Mouse (Mus musculus) heart, postnatal 14 days (tissue): ENCODE measurements around the gene Fance. TPM values are rescaled to one million over a fixed set of nuclear protein-coding genes. Genes with fewer than 3 reads are reported as not detected.
A peak's percentile ranks its signal among the peaks of the same experiment; 100 is the strongest.

Source experiments
- DNase-seq, 2 experiments: peaks; one replicate each; pipeline ENCODE4 v3.0.0; 2021 to 2022
- intact Hi-C: fragments of 180-260 bp; cut with DNase I; formaldehyde crosslinking; loops from one replicate; pipeline ENCODE4 v1.15.1; 2025
- long read RNA-seq, 2 experiments: library from polyadenylated mRNA; stranded (forward); transcript quantifications; one replicate each; pipeline ENCODE4 v2.0.0; 2021
- total RNA-seq, 2 experiments: library from RNA; stranded (reverse); gene quantifications; 2 replicates each; pipeline ENCODE4 v1.2.3; 2021

Fance gene
- total RNA-seq, result 10 to 100 TPM; 12.8 to 14.2 TPM
- long read RNA-seq, experiment 1, transcript Fance-203 (10 exons, 2,025 nt), result major isoform, 9 of 26 reads
- long read RNA-seq, experiment 1, partial matches to known transcripts, result 1 of 26 reads
- long read RNA-seq, experiment 1, other reads (novel, unspliced or antisense), result 12 of 26 reads
- long read RNA-seq, experiment 2, transcript Fance-203 (10 exons, 2,025 nt), result major isoform, 9 of 23 reads
- long read RNA-seq, experiment 2, partial matches to known transcripts, result 0 of 23 reads
- long read RNA-seq, experiment 2, other reads (novel, unspliced or antisense), result 7 of 23 reads

DNA sequence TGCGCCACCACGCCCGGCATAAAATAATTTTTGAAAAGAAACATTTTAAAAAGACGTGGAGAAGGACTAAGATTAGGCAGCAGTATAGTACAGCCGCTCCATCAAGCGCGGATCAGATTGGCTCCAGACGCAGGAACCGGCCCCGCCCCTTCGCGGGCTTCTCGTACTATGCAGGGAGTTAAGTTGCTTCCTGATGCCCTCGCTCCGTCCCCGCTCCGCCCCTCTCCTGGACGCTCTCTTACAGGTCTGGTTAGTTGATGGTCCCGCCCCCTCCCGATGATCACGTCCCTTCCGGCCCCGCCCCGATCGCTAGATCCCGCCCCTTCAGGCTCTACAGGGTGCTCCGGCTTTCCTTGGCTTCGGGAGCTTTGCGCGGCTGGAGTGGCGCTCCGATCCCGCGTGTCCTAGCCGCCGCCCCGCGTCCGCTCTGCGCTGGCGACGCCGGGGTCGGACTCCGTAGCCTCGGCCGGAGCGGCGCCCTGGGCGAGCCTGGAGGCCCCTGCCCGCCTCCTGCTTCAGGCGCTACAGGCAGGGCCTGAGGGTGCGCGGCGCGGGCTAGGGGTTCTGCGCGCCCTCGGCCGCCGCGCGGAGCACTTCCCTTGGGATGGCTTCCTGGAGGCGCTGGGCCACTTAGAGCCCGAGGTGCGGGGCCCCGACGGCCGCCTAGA, at the start of gene Fance:
Fance (plus strand) TSS at position 308 of the 668 bp plus-strand sequence.
- peak; percentile 94 for DNase-seq
- intact Hi-C loops, result no loop called here

DNA sequence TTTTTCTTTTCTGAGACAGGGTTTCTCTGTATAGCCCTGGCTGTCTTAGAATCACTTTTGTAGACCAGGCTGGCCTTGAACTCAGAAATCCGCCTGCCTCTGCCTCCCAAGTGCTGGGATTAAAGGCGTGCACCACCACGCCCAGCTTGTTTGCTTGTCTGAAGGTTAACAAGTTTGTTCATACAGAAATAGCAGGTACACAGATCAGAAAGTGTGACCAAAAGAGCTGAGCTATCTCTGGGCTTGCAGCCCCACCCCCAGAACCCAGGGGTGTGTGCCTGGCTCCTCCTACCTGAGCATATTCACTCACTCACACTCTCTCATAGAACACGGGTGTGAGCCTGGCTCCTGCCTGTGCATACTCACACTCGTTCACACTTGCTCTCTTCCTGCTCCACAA, 46.1 kb upstream of the Fance start:
- intact Hi-C loops, result no loop called here
- DNase-seq, result no peak

DNA sequence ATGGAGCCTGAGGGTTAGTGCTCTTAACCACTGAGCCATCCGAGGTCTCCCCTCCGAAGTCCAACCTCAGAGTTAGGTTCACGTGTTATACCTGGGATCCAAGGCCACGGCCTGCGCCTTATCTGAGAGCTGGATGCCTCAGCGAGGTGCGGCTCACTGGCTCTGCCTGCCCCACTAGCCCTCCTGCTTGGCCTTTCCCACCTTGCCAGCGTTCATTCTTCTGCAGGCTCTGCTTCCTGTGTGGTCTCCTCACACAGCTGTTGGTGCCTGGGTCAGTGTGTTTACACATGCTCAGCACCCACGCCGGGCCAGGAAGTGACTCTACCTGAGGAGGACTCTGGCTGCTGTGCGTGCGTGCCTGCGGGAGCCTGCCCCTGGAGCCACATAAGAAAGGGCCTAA, 43.2 kb upstream of the Fance start:
- no peak for DNase-seq
- intact Hi-C loops, result loop anchor here (5.0 kb wide), 1 partner anchor 38 kb away; the partner anchor contains the start of gene Ppard

DNA sequence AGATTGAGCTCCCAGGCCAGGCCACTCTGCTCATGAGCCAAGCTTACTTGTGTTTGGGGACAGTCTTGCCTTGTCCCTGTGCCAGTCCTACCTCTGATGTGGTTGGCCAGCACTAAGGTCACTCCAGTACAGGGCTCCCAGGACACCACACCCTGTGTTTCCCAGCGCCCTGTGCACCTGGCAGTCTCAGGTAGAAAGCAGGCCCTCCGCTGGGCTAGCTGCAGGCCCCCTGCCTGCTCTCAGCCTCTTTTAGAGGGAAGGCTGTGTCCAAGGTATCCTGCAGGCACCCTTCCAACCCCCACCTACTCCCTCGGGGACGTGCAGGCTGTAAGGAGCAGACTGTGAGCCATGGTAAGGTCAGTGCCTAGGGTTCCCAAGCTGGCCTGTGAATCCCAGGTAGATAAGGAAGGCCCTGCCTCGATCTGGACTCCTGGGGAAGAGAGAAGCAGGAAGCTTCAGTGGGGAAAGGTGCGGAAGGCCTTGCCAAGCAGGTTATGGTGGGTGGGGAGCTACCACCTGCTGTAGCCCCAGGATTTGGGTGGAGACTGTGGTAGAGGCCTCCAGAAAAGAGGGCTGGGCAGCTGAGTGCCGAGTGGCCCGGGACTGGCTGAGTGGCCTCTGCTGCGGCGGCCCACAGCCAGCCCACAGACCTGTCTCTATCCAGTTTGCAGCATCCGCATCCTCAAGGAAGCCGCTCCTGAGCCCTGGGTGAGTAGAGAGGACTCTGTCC, 41.6 kb upstream of the Fance start:
- intact Hi-C loops, result loop anchor here (5.0 kb wide), 1 partner anchor 39 kb away; the partner anchor contains the start of gene Ppard
- DNase-seq, result no peak

DNA sequence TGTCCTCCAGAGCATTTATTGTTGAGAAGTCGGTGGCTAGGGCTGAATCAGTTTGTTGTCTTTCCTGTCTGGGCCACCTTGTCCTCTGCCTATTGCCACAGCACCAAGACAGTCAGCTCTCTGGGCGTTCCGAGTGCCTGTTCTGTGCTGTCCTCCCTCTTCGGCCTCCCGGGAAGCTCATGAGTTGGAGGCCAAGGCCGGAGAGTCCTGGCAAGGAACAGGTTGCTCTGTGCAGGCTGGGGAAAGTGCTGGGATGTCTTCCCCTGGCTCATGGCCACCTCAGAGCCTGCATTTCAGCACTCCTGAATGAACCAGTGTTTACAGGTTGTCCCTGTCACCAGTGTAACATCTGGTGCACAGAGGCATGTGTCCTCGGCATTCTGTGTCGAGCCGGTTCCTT, 41.0 kb upstream of the Fance start:
- DNase-seq, result no peak
- intact Hi-C loops, result loop anchor here (5.0 kb wide), 1 partner anchor 40 kb away; the partner anchor contains the start of gene Ppard

DNA sequence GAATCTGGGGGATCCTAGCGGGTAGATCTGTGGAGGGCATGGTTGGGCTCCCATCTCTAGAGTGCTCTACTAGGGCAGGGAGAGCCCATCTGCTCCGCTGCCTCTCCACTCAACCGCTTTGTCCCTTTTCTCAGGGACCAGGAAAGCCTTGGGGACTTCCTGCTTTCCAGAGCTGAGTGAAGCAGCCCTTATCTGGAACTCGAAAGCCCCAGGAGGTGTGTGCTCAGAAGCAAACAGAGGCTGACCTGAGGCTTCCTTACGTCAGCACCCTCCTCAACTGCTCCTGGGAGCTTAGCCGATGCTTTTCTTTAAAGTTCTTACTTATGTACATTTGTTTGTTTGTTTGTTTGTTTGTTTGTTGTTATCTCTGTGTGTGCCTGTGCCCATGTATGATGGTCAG, 40.5 kb upstream of the Fance start:
- DNase-seq, result no peak
- intact Hi-C loops, result loop anchor here (5.0 kb wide), 1 partner anchor 41 kb away; the partner anchor contains the start of gene Ppard

DNA sequence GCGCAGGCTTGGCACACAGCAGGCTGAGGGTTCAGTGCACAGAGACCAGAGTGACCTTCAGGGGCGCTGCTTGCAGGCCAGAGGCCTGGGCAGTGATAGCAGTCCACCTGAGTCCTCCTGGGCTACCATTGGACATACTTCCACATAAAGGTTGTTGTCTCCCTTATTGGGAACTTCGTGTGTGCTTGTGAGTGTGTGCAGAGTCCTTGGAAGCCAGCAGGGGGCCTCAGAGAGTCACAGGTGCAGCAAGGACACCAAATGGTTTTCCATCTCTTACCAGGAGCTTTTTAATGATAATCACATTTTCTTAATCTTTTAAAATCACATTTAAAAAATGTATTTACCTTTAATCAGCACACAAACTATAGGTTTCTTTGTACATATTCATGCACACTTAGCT, 38.6 kb upstream of the Fance start:
- intact Hi-C loops, result loop anchor here (5.0 kb wide), 1 partner anchor 42 kb away; the partner anchor contains the start of gene Ppard

DNA sequence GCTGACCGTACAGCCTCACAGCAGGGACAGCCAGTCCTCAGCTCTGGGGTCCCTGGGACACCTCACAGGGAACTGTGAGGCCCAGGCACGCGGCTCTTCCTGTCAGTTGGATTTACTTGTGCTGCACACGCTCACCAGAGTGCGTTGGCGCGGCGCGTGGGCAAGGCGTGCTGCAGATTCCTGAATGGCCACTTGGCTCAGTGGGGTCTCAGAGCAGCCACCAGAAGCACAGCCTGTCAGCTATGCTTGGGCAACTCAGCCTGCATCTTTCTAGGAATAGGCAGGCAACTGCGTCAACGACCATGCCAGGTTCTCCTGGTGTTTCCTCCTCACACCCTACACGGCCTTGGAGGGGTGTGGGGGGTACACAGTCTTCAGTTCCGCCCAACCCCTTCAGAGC, 36.1 kb upstream of the Fance start:
- intact Hi-C loops, result no loop called here
- DNase-seq, result no peak

More for the DNA sequence above, 38.6 kb upstream of the Fance start:
- no peak for DNase-seq

DNA sequence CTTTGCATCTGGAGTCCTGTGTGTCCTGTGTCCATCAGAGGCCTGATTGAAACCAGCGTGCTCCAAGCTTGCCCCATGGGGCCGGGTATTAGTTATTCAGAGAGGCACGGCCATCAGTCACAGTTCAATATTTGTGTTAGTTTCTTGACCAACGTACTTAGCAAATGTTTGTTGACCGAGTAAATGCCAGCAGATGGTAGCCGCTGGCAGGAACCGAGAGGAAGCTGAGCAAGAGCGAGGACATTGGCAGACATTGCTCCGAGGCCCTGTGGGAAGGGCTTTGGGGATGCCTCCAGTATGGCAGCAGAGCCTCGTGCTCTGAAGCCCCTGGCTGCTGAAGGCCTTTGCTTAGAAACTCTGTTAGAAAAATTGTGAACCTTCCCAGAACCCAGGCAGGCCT, 35.6 kb upstream of the Fance start:
- intact Hi-C loops, result no loop called here

DNA sequence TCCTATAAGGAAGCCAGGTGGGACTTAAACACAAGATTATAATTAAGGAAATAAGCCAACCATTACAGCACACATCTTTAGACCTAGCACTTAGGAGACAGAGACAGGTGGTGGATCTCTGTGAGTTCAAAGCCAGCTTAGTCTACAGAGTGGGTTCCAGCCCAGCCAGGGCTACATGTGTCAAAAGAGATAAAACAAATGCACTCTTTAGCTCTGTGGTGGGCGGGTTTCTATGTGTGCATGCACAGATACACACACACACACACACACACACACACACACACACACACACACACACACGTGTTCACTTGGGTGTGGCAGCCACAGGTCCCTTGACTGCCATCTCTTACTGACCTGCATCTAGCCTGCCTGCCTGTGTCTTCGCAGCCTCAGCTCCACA, 35.2 kb upstream of the Fance start:
- no peak for DNase-seq
- intact Hi-C loops, result no loop called here

More for the DNA sequence above, 35.6 kb upstream of the Fance start:
- DNase-seq, result no peak

DNA sequence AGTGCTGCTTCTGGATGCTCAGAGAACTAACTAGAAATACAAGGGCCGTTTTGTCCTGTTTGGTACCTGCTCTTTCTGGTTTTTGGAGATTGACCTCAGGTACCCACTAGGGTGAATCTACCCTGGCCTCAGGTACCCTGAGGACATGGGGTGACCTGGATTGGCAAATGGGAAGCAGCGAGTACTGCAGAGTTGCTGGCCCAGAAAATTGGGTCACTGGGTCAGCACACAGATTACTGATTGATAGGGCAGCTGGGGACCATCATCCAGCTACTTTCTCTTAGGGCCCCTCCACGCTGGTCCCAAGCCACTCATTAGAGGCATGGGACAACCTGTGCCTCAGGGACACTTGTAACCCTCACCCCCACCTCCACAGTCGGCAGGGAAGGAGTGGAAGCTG, 34.1 kb upstream of the Fance start:
- no peak for DNase-seq
- intact Hi-C loops, result no loop called here

DNA sequence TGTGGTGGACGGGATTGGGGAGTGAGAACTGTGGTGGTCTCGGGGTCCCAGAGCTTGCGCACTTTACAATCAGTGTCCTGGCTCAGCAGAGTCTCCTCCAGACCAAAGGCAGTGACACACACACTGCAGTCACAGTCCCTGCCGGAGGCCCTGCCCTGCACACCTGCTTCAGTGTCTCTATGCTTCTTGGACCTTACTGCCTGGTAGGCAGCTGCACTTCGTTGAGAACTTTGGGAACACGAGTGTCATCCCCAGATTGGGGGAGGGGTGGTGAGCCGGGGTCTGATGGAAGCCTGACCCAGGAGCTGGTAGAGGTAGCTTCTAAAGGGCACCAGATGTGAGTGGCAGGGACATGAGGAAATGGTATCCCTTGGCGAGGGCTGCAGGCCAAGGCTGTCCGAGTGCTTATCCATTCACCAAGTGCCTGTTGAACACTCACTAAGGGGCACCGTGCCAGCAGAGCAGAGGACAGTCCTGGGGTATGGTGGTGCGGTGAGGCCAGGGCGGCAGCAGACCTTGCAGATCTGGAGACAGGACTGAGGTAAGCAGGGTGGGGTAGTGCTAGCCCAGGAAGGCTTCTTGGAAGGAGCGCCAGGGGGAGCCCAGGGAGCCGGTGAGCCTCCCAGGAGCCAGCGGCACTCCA, 33.4 kb upstream of the Fance start:
- DNase-seq, result peak; percentile 66 to 77
- intact Hi-C loops, result no loop called here

DNA sequence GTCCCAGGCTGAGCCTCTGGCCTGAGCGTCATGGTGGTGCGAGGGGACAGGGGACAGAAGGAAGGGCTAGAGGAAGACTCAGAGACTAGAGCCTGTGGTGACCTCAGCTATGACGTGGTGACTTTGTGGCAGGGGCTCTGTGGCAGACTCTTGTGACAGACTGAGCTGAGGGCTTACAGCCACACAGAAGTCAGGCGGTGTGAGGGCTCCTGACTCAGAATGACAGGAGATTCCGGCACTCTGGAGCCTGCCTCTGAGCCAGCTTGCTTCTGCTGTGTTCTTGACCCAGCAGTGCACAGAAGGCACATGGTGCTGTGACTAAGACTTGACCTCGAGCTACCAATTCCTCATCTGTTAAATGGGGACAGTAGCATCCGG, 32.9 kb upstream of the Fance start:
- intact Hi-C loops, result no loop called here
- no peak for DNase-seq

DNA sequence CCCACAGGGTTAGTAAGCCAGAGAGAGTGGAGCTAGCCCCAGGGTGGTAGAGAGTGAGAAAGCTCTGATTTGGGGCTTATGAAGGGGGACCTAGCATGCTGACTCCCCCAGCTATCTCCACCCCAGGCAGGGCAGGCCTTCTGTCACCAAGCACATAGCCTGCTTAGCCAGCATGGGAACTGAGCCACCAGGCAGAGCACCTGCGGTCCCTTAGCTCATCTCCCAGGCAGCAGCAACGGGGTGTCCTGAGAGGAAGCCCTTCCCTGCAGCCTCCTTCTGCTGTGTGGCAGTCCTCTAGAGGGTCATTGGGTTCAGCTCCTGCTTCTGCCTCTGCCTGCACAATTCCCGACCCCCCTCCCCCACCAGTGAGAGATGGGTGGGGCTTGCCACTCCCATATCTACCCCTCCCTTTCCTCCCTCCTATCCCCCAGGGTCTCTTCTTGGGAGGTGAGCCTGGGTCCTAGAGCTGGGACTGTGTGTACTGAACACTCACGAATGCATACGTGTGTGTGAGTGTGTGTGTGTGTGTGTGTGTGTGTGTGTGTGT, 32.4 kb upstream of the Fance start:
- intact Hi-C loops, result no loop called here
- DNase-seq, result no peak

DNA sequence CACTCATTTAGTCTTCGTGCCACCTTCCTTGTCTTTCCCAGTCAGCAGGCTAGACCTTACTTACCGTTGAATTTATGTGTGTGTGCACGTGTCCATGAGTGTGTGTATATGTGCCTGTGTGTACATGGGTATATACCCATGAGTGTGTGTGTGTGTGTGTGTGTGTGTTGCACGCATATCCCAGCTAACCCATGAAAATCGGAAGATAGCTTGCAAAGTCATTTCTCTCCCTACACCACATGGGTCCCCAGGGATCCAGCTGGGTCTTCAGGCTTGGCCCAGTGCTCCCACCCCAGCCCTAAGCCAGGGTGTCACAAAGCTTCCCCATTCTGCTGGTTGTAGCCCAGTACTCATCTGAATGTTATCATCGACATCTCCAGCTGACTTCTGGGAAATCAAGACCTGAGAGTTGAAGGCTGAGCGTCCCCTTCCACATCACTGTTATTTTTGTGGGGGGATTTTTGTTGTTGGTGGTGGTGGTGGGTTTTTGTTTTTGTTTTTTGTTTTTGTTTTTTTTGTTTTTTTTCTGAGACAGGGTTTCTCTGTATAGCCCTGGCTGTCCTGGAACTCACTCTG, 31.4 kb upstream of the Fance start:
- intact Hi-C loops, result no loop called here
- no peak for DNase-seq

DNA sequence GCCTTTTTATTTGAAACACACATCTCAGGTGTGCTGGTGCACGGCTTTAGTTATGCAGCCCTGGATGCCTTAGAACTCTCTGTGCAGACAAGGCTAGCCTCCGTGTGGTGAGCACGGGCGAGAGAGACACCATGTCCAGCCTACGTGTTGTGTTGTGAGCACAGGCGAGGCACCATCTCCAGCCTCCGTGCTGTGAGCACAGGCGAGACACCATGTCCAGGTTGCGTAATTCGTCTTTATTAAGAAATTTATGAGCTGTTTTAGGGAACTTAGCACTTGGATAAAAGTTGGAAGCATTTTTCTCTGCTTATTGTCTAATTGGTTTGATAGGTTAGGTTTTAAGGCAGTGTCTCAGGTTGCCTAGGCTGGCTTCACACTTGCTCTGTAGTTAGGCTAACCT, 30.1 kb upstream of the Fance start:
- intact Hi-C loops, result no loop called here
- DNase-seq, result no peak

DNA sequence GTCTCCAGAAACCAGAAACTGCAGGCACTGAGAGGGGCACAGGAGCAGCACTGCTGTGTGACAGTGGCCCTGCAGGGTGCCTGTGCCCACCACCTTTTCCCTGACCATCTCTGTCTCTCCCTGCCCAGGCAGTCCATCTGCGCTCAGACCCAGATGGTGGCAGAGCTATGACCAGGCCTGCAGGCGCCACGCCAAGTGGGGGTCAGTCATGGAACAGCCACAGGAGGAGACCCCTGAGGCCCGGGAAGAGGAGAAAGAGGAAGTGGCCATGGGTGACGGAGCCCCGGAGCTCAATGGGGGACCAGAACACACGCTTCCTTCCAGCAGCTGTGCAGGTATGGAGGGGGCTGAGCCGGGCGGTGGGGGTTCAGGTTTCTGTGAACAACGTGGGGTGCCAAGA, 27.2 kb upstream of the Fance start:
- intact Hi-C loops, result no loop called here
- DNase-seq, result no peak

DNA sequence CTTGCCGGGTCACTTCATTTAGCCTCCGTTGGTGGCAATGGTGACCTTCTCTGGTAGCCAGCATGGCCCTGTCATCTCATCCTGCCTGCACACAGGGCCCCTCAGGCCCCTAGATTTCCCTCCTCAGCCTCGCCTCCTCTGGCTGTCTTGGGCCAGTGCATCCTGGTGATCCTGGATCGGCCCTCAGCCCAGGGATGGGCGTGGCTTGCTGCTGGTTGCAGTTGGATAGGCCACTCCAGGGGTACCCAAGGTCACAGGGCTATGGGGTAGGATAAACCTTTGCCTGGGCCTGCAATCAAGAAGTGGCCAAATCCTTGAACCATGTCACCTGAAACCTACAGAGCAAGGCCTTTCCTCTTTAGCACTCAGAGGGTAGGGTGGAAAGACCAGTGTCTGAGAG, 26.4 kb upstream of the Fance start:
- intact Hi-C loops, result no loop called here
- no peak for DNase-seq

DNA sequence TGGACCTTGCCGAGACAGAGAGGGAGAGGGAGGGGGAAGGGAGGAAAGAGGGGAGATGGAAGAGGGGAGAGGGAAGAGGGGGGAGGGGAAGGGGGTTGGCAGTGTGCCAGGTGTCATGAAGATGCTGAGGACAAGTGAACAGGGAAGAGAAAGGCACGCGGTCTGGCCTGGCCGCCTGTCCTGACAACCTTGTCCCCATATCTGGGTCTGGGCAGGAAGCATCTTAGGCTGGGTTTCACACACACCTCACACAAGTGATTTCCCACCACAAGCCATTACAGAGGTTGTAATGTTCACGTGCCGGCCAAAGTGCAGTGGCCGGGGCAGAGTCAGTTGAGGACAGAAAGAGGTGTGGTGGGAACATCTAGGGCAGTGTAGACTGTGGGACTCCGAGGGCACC, 25.7 kb upstream of the Fance start:
- no peak for DNase-seq
- intact Hi-C loops, result no loop called here

DNA sequence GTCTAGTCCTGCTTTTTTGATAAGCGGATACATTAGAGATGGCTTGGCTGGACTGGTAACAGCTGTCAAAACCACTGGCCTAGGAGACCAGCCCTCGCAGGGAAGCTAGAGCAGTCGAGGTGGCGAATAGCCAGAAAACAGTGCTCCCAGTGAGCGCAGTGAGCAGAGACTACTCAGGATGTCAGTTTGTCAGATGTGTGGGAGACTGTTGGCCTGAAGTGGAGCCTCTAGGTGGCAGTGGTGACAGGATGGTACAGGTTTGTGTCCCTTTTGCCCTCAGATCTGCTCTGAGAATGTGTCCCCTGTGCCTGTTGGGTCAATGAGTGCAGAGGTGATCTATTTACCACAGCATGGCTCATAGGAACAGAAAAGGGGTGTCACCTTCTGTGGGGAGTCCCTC, 25.3 kb upstream of the Fance start:
- intact Hi-C loops, result no loop called here
- peak in 1 of 2 experiments; percentile 31 for DNase-seq
